Mouse (Mus musculus) cerebellum, adult (tissue): ENCODE data around the gene Chpt1.

Experiments
- ATAC-seq: cut with Nextera tagmentation; 2 replicates; pipeline ENCODE4 v1.9.2; 2017; ENCODE audit warnings: mild to moderate bottlenecking, moderate library complexity, mixed read lengths; ENCODE audit not compliant: insufficient number of reproducible peaks, low FRiP score, low TSS enrichment

Chpt1 gene

GRCm38 (mm10) chr10:88409751-88410150, 94.1 kb downstream of the Chpt1 start:
- ATAC-seq, result no peak

GRCm38 (mm10) chr10:88407875-88408631, 95.8 kb downstream of the Chpt1 start:
- ATAC-seq, result no peak

GRCm38 (mm10) chr10:88405812-88406211, 98.1 kb downstream of the Chpt1 start:
- no peak for ATAC-seq

- ATAC-seq, result no peak
These were observed 99.7 kb downstream of the Chpt1 start for GRCm38 (mm10) chr10:88404220-88404619.

- no peak for ATAC-seq
These were observed 100.9 kb downstream of the Chpt1 start for GRCm38 (mm10) chr10:88403021-88403420.
